Mouse (Mus musculus) liver, embryonic 14.5 days (tissue): ENCODE data around the gene Tpm1. TPM values are rescaled to one million over a fixed set of nuclear protein-coding genes. Genes with fewer than 3 reads are reported as not detected.
A peak's percentile ranks its signal among the peaks of the same experiment; 100 is the strongest.

Experiments
- ATAC-seq: fragments of 200-750 bp; cut with Nextera tagmentation; 2 replicates; pipeline ENCODE4 v1.8.0; 2017; ENCODE audit warnings: moderate number of reproducible peaks, mild to moderate bottlenecking, moderate library complexity; ENCODE audit not compliant: insufficient read depth
- DNase-seq, 3 experiments: peaks; one replicate each; pipeline ENCODE4 v3.0.0-alpha.2; 2012 to 2013; ENCODE audit warnings: low read depth in 3 of 3, low spot score in 3 of 3
- H3K27ac ChIP-seq: fragments of 300-500 bp; sonication (generic); 2 replicates; pipeline ENCODE4 v1.5.1; 2014; ENCODE audit warnings: moderate library complexity, mild to moderate bottlenecking, control low read depth, inconsistent platforms
- H3K27me3 ChIP-seq: fragments of 300-500 bp; sonication (generic); 2 replicates; pipeline ENCODE4 v1.6.1; 2014; ENCODE audit warnings: mild to moderate bottlenecking, low read length, moderate library complexity; ENCODE audit not compliant: control insufficient read depth, insufficient read depth
- H3K36me3 ChIP-seq: fragments of 300-500 bp; sonication (generic); replicated peaks from 2 replicates; pipeline ENCODE4 v1.6.1; 2014; ENCODE audit warnings: low read depth; ENCODE audit not compliant: control insufficient read depth, insufficient read depth
- H3K4me1 ChIP-seq, 2 experiments: fragments of 200-500 bp in 1 of 2; fragments of 300-500 bp in 1 of 2; sonication (generic) in 1 of 2; replicated peaks; 2 replicates each; pipeline ENCODE4 v1.6.1; 2012 to 2014; ENCODE audit warnings: antibody characterized with exemption in 1 of 2, inconsistent platforms in 1 of 2, low read length in 1 of 2; ENCODE audit not compliant: control insufficient read depth in 2 of 2, insufficient read depth in 2 of 2
- H3K4me2 ChIP-seq: fragments of 300-500 bp; sonication (generic); 2 replicates; pipeline ENCODE4 v1.6.1; 2014; ENCODE audit warnings: low read depth, mild to moderate bottlenecking, control low read depth, moderate library complexity
- H3K4me3 ChIP-seq, 2 experiments: fragments of 200-500 bp in 1 of 2; fragments of 300-500 bp in 1 of 2; sonication (generic) in 1 of 2; 2 replicates each; pipeline ENCODE4 v1.5.1; 2012 to 2014; ENCODE audit warnings: low read depth in 2 of 2, low read length in 2 of 2, mild to moderate bottlenecking in 2 of 2, control low read depth in 1 of 2, inconsistent platforms in 1 of 2, moderate library complexity in 1 of 2; ENCODE audit not compliant: insufficient read depth in 1 of 2
- H3K9ac ChIP-seq: fragments of 300-500 bp; sonication (generic); replicated peaks from 2 replicates; pipeline ENCODE4 v1.6.1; 2014; ENCODE audit warnings: mild to moderate bottlenecking, control low read depth, moderate library complexity
- H3K9me3 ChIP-seq: fragments of 300-500 bp; sonication (generic); 2 replicates; pipeline ENCODE4 v1.6.1; 2016; ENCODE audit warnings: low read length, mixed read lengths; ENCODE audit not compliant: control insufficient read depth
- CTCF ChIP-seq: IDR thresholded peaks from 2 replicates; pipeline ENCODE4 v1.5.1; 2016; ENCODE audit warnings: antibody characterized with exemption, low read depth, control low read depth
- EP300 ChIP-seq: IDR thresholded peaks from 2 replicates; pipeline ENCODE4 v1.6.1; 2016; ENCODE audit warnings: antibody characterized with exemption, low read depth
- WGBS: fragments of 180-500 bp; shearing (Covaris S2); extraction: QIAGEN DNeasy Blood & Tissue Kit; methylation state at CpG from one replicate; pipeline ENCODE4 v1.1.7; 2014; ENCODE audit not compliant: insufficient replicate concordance; 5-methylcytosine and 5-hydroxymethylcytosine counted together
- polyA plus RNA-seq, 2 experiments: library from polyadenylated mRNA; depleted of rRNA in 1 of 2; stranded (reverse) in 1 of 2; unstranded in 1 of 2; fragments of >200 nt; fragmentation: Nextera tagmentation in 1 of 2; extraction: Ambion mirVana in 1 of 2; gene quantifications; 2 replicates each; pipeline versions ENCODE4 v1.2.1 to v1.2.3; 2012 to 2014

Tpm1 gene
- polyA plus RNA-seq, 2 experiments = 87.4 to 113 TPM

- peaks cover 41 to 52% of the 10 kb centered on the region in 2 experiments for H3K4me1 ChIP-seq
- no peaks in the 10 kb centered on the region for H3K27me3 ChIP-seq
- no peaks in the 10 kb centered on the region for H3K36me3 ChIP-seq
- ATAC-seq = no peak
- no peak for TF ChIP-seq EP300
- TF ChIP-seq CTCF = no peak
- no peak overlapping the region; the same call in 1 of the 2 replicates for H3K4me2 ChIP-seq
- peak overlapping the region; percentile 27; the same call in 1 of the 2 replicates for H3K27ac ChIP-seq
- DNase-seq = no peak
- H3K4me3 ChIP-seq = no peak overlapping the region
- no peak overlapping the region for H3K9ac ChIP-seq
- 80% methylated on average over 5 of the region's 5 CpGs for WGBS
- H3K9me3 ChIP-seq = no peaks in the 10 kb centered on the region
Measured at GRCm38 (mm10) chr9:66990046-66990445, 59.2 kb downstream of the Tpm1 start.

DNA sequence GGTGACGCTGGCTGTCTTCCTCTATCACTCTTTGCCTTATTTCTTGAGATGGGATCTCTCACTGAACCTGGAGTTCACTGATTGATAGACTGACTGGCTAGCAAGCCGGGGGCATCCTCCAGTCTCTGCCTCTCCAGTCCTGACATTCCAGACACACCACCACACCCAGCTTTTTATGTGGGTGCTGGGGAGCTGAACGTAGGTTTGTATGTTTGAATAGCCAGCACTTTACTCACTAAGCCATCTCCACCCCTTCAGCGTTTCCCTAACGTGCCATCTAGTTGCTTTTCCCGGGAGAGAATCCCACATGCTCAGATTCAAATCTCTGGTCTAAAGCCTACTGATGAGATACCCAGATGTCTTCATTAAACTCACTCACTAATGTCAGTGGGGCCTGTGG, 59.6 kb downstream of the Tpm1 start:
- no peak for ATAC-seq
- Histone ChIP-seq H3K4me3 (peak overlapping the region in 1 of 2 experiments; percentile 44; a peak in 1 of 4 replicates), H3K27me3 (no peaks in the 10 kb centered on the region), H3K36me3 (no peaks in the 10 kb centered on the region), H3K27ac (peak overlapping the region; percentile 27; the same call in 1 of the 2 replicates), H3K9ac (no peak overlapping the region), H3K4me1 (peaks cover 41 to 52% of the 10 kb centered on the region in 2 experiments), H3K4me2 (peak overlapping the region; percentile 82), H3K9me3 (no peaks in the 10 kb centered on the region)
- TF ChIP-seq EP300 = no peak
- TF ChIP-seq CTCF = no peak
- WGBS = 71% methylated on average over 6 of the region's 6 CpGs
- DNase-seq = no peak

- DNase-seq = no peak
- no peak for ATAC-seq
Measured at GRCm38 (mm10) chr9:66988888-66989414, 60.3 kb downstream of the Tpm1 start.

GRCm38 (mm10) chr9:66988198-66988887, 60.9 kb downstream of the Tpm1 start:
- H3K9ac ChIP-seq = peak overlapping the region; percentile 73
- 27% methylated on average over 11 of the region's 11 CpGs for WGBS
- peak overlapping the region; percentile 82 for H3K4me2 ChIP-seq
- DNase-seq (peak; percentile 49 to 67 (median 58)), ATAC-seq (peak; percentile 93)
- peak overlapping the region; percentile 85 for H3K27ac ChIP-seq
- peak overlapping the region; percentile 16 to 44 for H3K4me3 ChIP-seq
- H3K4me1 ChIP-seq = peaks cover 41 to 47% of the 10 kb centered on the region in 2 experiments
- TF ChIP-seq EP300 (peak; percentile 79), CTCF (no peak)
- no peaks in the 10 kb centered on the region for H3K36me3 ChIP-seq
- H3K27me3 ChIP-seq = no peaks in the 10 kb centered on the region
- no peaks in the 10 kb centered on the region for H3K9me3 ChIP-seq

More at GRCm38 (mm10) chr9:66988888-66989414, 60.3 kb downstream of the Tpm1 start:
- Histone ChIP-seq H3K27ac (peak overlapping the region; percentile 85), H3K4me3 (peak overlapping the region; percentile 16 to 44; a peak in 3 of 4 replicates), H3K9ac (peak overlapping the region; percentile 73), H3K9me3 (no peaks in the 10 kb centered on the region), H3K4me2 (peak overlapping the region; percentile 82), H3K4me1 (peaks cover 41 to 49% of the 10 kb centered on the region in 2 experiments), H3K27me3 (no peaks in the 10 kb centered on the region), H3K36me3 (no peaks in the 10 kb centered on the region)
- 50% methylated on average over 6 of the region's 6 CpGs for whole genome bisulfite sequencing
- TF ChIP-seq EP300 = no peak
- no peak for TF ChIP-seq CTCF

GRCm38 (mm10) chr9:66985377-66985776, 63.8 kb downstream of the Tpm1 start:
- ATAC-seq = no peak
- DNase-seq = no peak

More at GRCm38 (mm10) chr9:66985377-66985776, 63.8 kb downstream of the Tpm1 start:
- no peaks in the 10 kb centered on the region for H3K9me3 ChIP-seq
- H3K27ac ChIP-seq = no peak overlapping the region
- 59% methylated on average over 7 of the region's 7 CpGs for WGBS
- no peak overlapping the region for H3K4me3 ChIP-seq
- TF ChIP-seq CTCF (no peak), EP300 (no peak)
- H3K4me1 ChIP-seq = peaks cover 26 to 37% of the 10 kb centered on the region in 2 experiments
- H3K36me3 ChIP-seq = no peaks in the 10 kb centered on the region
- no peaks in the 10 kb centered on the region for H3K27me3 ChIP-seq
- no peak overlapping the region for H3K4me2 ChIP-seq
- no peak overlapping the region for H3K9ac ChIP-seq
